Mouse (Mus musculus) lung, postnatal 0 days (tissue): ENCODE measurements at regions not wholly inside any gene's neighbourhood (a gene's known extent, or its start where the extent isn't known, plus 50 kb on each side); places are given as distances from the start of the nearest gene placed in this dataset.

Source experiments
- CTCF ChIP-seq: IDR thresholded peaks from 2 replicates; pipeline ENCODE4 v1.5.1; 2016; ENCODE audit warnings: antibody characterized with exemption, mild to moderate bottlenecking
- EP300 ChIP-seq: IDR thresholded peaks from 2 replicates; pipeline ENCODE4 v1.6.1; 2016; ENCODE audit warnings: antibody characterized with exemption, mild to moderate bottlenecking, control low read depth

DNA sequence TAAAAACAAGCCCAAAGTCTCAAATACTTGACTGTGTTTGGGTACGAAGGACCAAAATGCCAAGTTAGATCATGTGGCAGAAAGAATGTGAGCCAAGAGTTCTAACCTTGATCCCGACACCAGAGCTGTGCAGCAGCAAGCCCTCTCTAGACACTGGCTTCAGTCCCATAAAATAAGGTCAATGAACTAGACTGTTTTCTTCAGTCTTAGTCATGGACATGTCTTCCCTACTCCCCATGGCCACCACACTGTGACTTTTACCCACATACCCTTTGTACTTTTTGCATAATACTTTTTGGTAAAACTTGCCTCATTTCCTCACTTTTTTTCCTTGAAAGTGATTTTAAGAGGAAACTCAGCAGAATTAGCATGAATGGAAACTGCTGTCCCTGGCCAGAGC, 74.9 kb upstream of the Gm26657 start:
- no peak for TF ChIP-seq CTCF
- TF ChIP-seq EP300: no peak
